Mouse (Mus musculus) G1E (cell line): Measurements from ENCODE around the gene Pnma5. TPM values are rescaled to one million over a fixed set of nuclear protein-coding genes. Genes with fewer than 3 reads are reported as not detected.

Experiments used
- ATAC-seq: 2 replicates; pipeline ENCODE4 v1.8.0; 2016; ENCODE audit warnings: mild to moderate bottlenecking; ENCODE audit not compliant: insufficient number of reproducible peaks, poor library complexity, low FRiP score, severe bottlenecking; ENCODE audit errors: extremely low read depth
- DNase-seq: peaks from one replicate; pipeline ENCODE4 v3.0.0; 2012; ENCODE audit warnings: low spot score
- H3K27me3 ChIP-seq: 2 replicates; pipeline ENCODE4 v1.6.1; 2012; ENCODE audit warnings: mild to moderate bottlenecking, low read length, inconsistent platforms; ENCODE audit not compliant: insufficient read depth
- H3K36me3 ChIP-seq: replicated peaks from 2 replicates; pipeline ENCODE3; 2012; ENCODE audit warnings: mild to moderate bottlenecking, inconsistent platforms
- H3K4me1 ChIP-seq: 2 replicates; pipeline ENCODE4 v1.6.1; 2012; ENCODE audit warnings: low read depth, low read length, inconsistent platforms, mixed read lengths; ENCODE audit not compliant: insufficient read depth
- H3K4me3 ChIP-seq: 2 replicates; pipeline ENCODE4 v1.5.1; 2012; ENCODE audit warnings: low read depth, mild to moderate bottlenecking, inconsistent platforms, low read length, moderate library complexity, mixed read lengths
- H3K9me3 ChIP-seq: replicated peaks from 2 replicates; pipeline ENCODE4 v1.6.1; 2012; ENCODE audit warnings: inconsistent platforms
- CTCF ChIP-seq: IDR thresholded peaks from 2 replicates; pipeline ENCODE4 v1.5.1; 2012; ENCODE audit warnings: low read depth, low read length, inconsistent platforms, mixed read lengths
- GATA1 ChIP-seq: IDR thresholded peaks from 2 replicates; pipeline ENCODE4 v1.6.1; 2012; ENCODE audit warnings: borderline replicate concordance, low read length, inconsistent platforms, mixed read lengths
- GATA2 ChIP-seq: IDR thresholded peaks from 2 replicates; pipeline ENCODE4 v1.6.1; 2012; ENCODE audit warnings: low read depth, low read length, inconsistent platforms, borderline replicate concordance
- POLR2AphosphoS5 ChIP-seq: IDR thresholded peaks from 2 replicates; pipeline ENCODE4 v1.6.1; 2012; ENCODE audit warnings: low read depth, low read length, inconsistent platforms; ENCODE audit not compliant: insufficient replicate concordance
- TAL1 ChIP-seq: conservative IDR thresholded peaks from 2 replicates; pipeline ENCODE4 v1.6.1; 2012; ENCODE audit warnings: low read depth, low read length, inconsistent platforms, mixed read lengths
- polyA plus RNA-seq: library from polyadenylated mRNA; stranded (reverse); fragments of >175 nt; gene quantifications from 2 replicates; pipeline ENCODE4 v1.2.3, GENCODE M21; 2012
- total RNA-seq, 2 experiments: library from RNA; stranded (forward) in 1 of 2; stranded (reverse) in 1 of 2; fragments of 200-1000 nt in 1 of 2; fragments of >200 nt in 1 of 2; fragmentation: Nextera tagmentation in 1 of 2; gene quantifications; 2 replicates each; pipeline ENCODE4 v1.2.3; 2014 to 2017

Pnma5 gene
- total and polyA plus RNA-seq, 3 experiments, result not detected

DNA sequence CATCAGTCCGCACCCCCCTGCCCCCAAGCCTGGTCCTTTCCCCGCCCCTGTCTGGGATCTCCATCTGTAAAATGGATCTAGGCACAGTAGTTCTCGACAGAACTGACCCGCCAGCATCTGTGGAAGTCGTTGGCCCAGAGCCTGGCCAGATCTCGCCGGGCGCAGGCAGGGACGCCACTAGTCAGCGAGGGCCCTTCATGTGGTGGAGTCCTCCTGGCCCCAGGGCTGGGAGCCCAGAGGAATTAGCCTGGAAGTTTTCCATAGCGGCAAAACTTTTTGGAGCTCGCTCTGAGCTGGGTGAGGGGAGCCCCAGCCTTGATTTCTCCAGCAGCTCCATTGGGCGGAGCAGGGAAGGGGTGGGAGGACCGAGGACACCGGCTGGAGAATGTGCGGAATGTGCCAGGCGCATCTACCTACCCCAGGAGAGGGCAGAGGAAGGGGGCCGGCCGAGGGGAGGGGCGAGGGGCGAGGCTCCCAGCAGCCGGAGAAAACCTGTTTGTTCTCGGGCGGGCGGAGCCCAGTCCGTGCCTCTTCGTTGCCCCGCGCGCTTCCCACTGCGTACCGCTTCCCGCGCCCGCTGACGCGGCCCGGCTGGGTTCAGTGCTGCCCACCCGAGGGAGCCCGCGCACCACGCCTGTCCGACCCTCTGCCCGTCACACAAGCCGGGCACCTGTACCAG, 49.9 kb downstream of the Pnma5 start, which contains the start of gene Zfp185:
Gene Zfp185 (plus strand): TSS at position 499 of the 679 bp plus-strand sequence.
- Histone ChIP-seq H3K36me3 (no peaks in the 10 kb centered on the region), H3K27me3 (peaks cover 40% of the 10 kb centered on the region), H3K4me1 (no peaks in the 10 kb centered on the region), H3K4me3 (no peak within 1 kb of the TSS), H3K9me3 (no peaks in the 10 kb centered on the region)
- TF ChIP-seq GATA1, result no peak
- TF ChIP-seq TAL1, result no peak
- no peak for TF ChIP-seq GATA2
- TF ChIP-seq CTCF, result no peak
- no peak for TF ChIP-seq POLR2AphosphoS5
- ATAC-seq (no peak), DNase-seq (no peak)

DNA sequence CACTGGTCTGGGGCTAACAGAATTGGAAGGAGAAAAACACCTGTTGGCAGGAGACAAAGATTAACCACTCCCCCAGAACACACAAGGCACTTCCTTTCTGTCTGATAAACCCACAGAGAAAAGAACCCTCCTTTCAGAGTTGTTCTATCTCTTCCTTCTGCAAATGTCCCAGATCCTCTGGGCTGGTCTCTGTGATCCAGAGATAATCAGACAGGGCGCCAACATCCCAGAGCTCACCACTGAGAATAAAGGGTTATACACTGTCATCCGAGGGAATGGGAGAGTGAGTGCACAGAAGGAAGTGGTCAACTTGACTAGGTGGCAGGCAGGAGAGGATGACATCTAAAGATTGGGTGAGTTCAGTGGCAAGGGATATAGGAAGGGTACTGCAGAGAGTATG, 51.3 kb downstream of the Pnma5 start:
- no peak for TF ChIP-seq POLR2AphosphoS5
- TF ChIP-seq GATA2, result no peak
- TF ChIP-seq TAL1, result no peak
- no peak for TF ChIP-seq GATA1
- no peak for TF ChIP-seq CTCF
- no peaks in the 10 kb centered on the region for H3K4me1 ChIP-seq
- ATAC-seq, result no peak
- peaks cover 40% of the 10 kb centered on the region for H3K27me3 ChIP-seq
- DNase-seq, result no peak
- H3K9me3 ChIP-seq, result no peaks in the 10 kb centered on the region
- H3K4me3 ChIP-seq, result no peak overlapping the region
- H3K36me3 ChIP-seq, result no peaks in the 10 kb centered on the region

Other genes starting within 250 kb of the Pnma5 start
- gene Gabrq, start 211.9 kb downstream of the Pnma5 start, total RNA-seq (2014; fragmentation: Nextera tagmentation), result not detected in 2 replicates
- gene Gabrq, start 211.9 kb downstream of the Pnma5 start, total RNA-seq (2017), result 0.05 TPM in 1 of 2 replicates, not detected in the other
- not detected in 2 replicates for gene Gabrq, start 211.9 kb downstream of the Pnma5 start, polyA plus RNA-seq
- 18.5 and 22.1 TPM in 2 replicates for gene Cetn2, start 118.7 kb downstream of the Pnma5 start, total RNA-seq (2014; fragmentation: Nextera tagmentation)
- 140 and 157 TPM in 2 replicates for gene Cetn2, start 118.7 kb downstream of the Pnma5 start, total RNA-seq (2017)
- 3.2 and 4.6 TPM in 2 replicates for gene Cetn2, start 118.7 kb downstream of the Pnma5 start, polyA plus RNA-seq
- gene Nsdhl, start 118.5 kb downstream of the Pnma5 start, total RNA-seq (2014; fragmentation: Nextera tagmentation), result 41.9 and 47.8 TPM in 2 replicates
- 50.2 and 51.2 TPM in 2 replicates for gene Nsdhl, start 118.5 kb downstream of the Pnma5 start, total RNA-seq (2017)
- gene Nsdhl, start 118.5 kb downstream of the Pnma5 start, polyA plus RNA-seq, result 1.9 and 2.0 TPM in 2 replicates
- not detected in 2 replicates for gene Zfp185, start 49.8 kb downstream of the Pnma5 start, total RNA-seq (2014; fragmentation: Nextera tagmentation)
- gene Zfp185, start 49.8 kb downstream of the Pnma5 start, total RNA-seq (2017), result 0.11 TPM in 1 of 2 replicates, not detected in the other
- gene Zfp185, start 49.8 kb downstream of the Pnma5 start, polyA plus RNA-seq, result not detected in 2 replicates
- not detected in 2 replicates for gene Pnma3, start 27.7 kb upstream of the Pnma5 start, total RNA-seq (2014; fragmentation: Nextera tagmentation)
- 0.05 TPM in 1 of 2 replicates, not detected in the other for gene Pnma3, start 27.7 kb upstream of the Pnma5 start, total RNA-seq (2017)
- not detected in 2 replicates for gene Pnma3, start 27.7 kb upstream of the Pnma5 start, polyA plus RNA-seq
- not detected in 2 replicates for gene Xlr4a, start 45.4 kb upstream of the Pnma5 start, total RNA-seq (2014; fragmentation: Nextera tagmentation)
- not detected in 2 replicates for gene Xlr4a, start 45.4 kb upstream of the Pnma5 start, total RNA-seq (2017)
- not detected in 2 replicates for gene Xlr4a, start 45.4 kb upstream of the Pnma5 start, polyA plus RNA-seq
- gene Xlr3a, start 60.0 kb upstream of the Pnma5 start, total RNA-seq (2014; fragmentation: Nextera tagmentation), result not detected in 2 replicates
- 0.16 and 0.29 TPM in 2 replicates for gene Xlr3a, start 60.0 kb upstream of the Pnma5 start, total RNA-seq (2017)
- gene Xlr3a, start 60.0 kb upstream of the Pnma5 start, polyA plus RNA-seq, result not detected in 2 replicates
- gene Gm14685, start 79.9 kb upstream of the Pnma5 start, total RNA-seq (2014; fragmentation: Nextera tagmentation), result not detected in 2 replicates
- 0.16 TPM in 1 of 2 replicates, not detected in the other for gene Gm14685, start 79.9 kb upstream of the Pnma5 start, total RNA-seq (2017)
- not detected in 2 replicates for gene Gm14685, start 79.9 kb upstream of the Pnma5 start, polyA plus RNA-seq
- not detected in 2 replicates for gene Xlr5b, start 111.7 kb upstream of the Pnma5 start, total RNA-seq (2014; fragmentation: Nextera tagmentation)
- not detected in 2 replicates for gene Xlr5b, start 111.7 kb upstream of the Pnma5 start, total RNA-seq (2017)
- not detected in 2 replicates for gene Xlr5b, start 111.7 kb upstream of the Pnma5 start, polyA plus RNA-seq
- not detected in 2 replicates for gene DXBay18, start 112.3 kb upstream of the Pnma5 start, total RNA-seq (2014; fragmentation: Nextera tagmentation)
- gene DXBay18, start 112.3 kb upstream of the Pnma5 start, total RNA-seq (2017), result not detected in 2 replicates
- gene DXBay18, start 112.3 kb upstream of the Pnma5 start, polyA plus RNA-seq, result not detected in 2 replicates
- not detected in 2 replicates for gene Spin2d, start 139.9 kb upstream of the Pnma5 start, total RNA-seq (2014; fragmentation: Nextera tagmentation)
- 0.11 TPM in 1 of 2 replicates, not detected in the other for gene Spin2d, start 139.9 kb upstream of the Pnma5 start, total RNA-seq (2017)
- not detected in 2 replicates for gene Spin2d, start 139.9 kb upstream of the Pnma5 start, polyA plus RNA-seq
- gene Xlr3b, start 155.1 kb upstream of the Pnma5 start, total RNA-seq (2014; fragmentation: Nextera tagmentation), result not detected in 2 replicates
- 0.11 TPM in 1 of 2 replicates, not detected in the other for gene Xlr3b, start 155.1 kb upstream of the Pnma5 start, total RNA-seq (2017)
- not detected in 2 replicates for gene Xlr3b, start 155.1 kb upstream of the Pnma5 start, polyA plus RNA-seq
- gene Xlr4b, start 177.2 kb upstream of the Pnma5 start, total RNA-seq (2014; fragmentation: Nextera tagmentation), result not detected in 2 replicates
- 0.11 TPM in 1 of 2 replicates, not detected in the other for gene Xlr4b, start 177.2 kb upstream of the Pnma5 start, total RNA-seq (2017)
- gene Xlr4b, start 177.2 kb upstream of the Pnma5 start, polyA plus RNA-seq, result not detected in 2 replicates
- 2.0 and 2.3 TPM in 2 replicates for gene F8a, start 191.2 kb upstream of the Pnma5 start, total RNA-seq (2014; fragmentation: Nextera tagmentation)
- 5.9 and 6.1 TPM in 2 replicates for gene F8a, start 191.2 kb upstream of the Pnma5 start, total RNA-seq (2017)
- gene F8a, start 191.2 kb upstream of the Pnma5 start, polyA plus RNA-seq, result 14.7 and 18.2 TPM in 2 replicates
- gene Xlr4c, start 206.0 kb upstream of the Pnma5 start, total RNA-seq (2014; fragmentation: Nextera tagmentation), result not detected in 2 replicates
- gene Xlr4c, start 206.0 kb upstream of the Pnma5 start, total RNA-seq (2017), result 0.33 TPM in 1 of 2 replicates, not detected in the other
- gene Xlr4c, start 206.0 kb upstream of the Pnma5 start, polyA plus RNA-seq, result not detected in 2 replicates
- not detected in 2 replicates for gene Xlr3c, start 228.3 kb upstream of the Pnma5 start, total RNA-seq (2014; fragmentation: Nextera tagmentation)
- gene Xlr3c, start 228.3 kb upstream of the Pnma5 start, total RNA-seq (2017), result 0.16 TPM in 1 of 2 replicates, not detected in the other
- gene Xlr3c, start 228.3 kb upstream of the Pnma5 start, polyA plus RNA-seq, result not detected in 2 replicates